Mouse (Mus musculus) urinary bladder, postnatal 14 days (tissue): ENCODE results near the gene Rad50.

ENCODE experiments used
- DNase-seq: peaks from one replicate; pipeline ENCODE4 v3.0.0; 2021; ENCODE audit warnings: low spot score

Gene Rad50

DNA sequence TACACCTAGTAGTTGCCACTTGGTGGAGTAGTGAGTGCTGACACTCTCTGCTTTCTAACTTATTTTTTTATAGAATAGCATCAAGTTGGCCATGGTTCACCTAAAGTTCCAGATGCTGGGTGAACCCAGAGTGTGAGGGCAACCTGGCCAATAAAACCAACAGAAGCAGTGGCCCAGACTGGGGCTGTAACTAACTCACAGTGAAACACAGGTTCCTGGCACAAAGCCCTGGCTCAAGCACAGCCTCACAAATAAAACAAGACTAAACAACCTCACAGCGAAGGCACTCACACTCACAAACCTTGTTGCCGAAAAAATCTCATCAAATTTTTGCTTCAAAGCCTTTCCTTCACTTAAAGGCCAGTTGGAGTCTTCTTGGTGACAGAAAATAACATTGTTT lies 8.6 kb downstream of the Rad50 start:
- DNase-seq, result no peak

DNA sequence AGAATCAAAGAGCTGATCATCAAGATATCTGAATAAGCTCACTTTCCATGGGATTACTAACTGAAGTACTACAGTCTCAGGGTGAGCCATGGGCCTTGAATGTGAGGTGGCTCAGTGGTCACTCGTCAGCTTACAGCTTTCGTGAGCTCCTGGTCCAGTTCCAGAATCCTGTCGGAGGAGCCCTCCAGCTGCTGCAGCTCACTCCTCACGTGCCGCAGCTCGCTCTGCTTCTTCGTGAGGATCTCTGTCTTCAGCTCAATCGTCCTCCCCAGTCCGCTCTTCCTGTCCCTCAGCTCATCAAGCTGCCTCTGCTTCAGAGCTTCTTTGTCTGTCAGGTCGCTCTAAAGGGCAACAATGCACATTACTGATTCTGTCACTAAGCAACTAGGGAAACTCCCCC lies 15.1 kb downstream of the Rad50 start:
- no peak for DNase-seq

DNA sequence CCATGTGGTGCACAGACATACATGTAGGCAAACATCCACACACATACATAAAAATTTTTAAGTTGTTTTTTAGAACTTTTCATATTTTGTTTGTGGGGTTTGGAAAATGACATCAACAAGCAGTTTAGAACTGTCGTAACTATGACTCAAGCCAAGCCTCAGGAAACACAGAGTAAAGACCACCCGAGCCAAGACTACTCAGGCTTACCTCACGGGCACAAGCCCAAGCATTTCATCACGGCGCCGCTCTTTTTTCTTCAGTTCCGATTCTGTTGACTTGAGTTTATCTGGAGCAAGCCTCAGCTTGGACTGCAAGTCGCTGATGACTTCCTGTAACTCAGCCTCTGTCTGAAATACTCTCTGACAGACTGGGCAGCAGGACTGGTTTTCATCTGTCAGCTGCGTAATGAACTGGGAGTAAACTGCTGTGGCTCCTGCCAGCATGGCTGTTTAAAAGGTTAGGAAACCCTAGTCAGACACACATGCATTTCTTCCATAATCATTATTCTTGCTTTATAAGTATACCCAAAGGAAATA lies 24.1 kb downstream of the Rad50 start:
- DNase-seq, result peak; percentile 29

DNA sequence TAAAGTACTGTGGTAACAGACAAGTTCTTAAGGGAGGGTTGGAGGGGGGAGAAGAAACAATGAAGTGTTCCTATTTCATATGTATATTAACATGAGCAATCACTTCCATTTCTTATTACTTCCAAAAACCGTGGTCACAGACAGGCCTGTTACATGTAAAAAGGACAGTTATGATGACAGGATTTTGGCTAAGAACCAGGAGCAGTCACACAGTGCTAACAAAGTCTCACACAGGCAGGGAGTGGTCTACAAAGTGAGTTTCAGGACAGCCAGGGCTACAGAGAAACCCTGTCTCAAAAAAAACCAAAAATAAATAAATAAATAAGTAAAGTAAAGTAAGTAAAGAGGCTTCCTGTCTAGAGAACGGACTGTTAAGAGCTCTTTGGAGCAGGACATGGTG lies 24.9 kb downstream of the Rad50 start:
- DNase-seq, result no peak

DNA sequence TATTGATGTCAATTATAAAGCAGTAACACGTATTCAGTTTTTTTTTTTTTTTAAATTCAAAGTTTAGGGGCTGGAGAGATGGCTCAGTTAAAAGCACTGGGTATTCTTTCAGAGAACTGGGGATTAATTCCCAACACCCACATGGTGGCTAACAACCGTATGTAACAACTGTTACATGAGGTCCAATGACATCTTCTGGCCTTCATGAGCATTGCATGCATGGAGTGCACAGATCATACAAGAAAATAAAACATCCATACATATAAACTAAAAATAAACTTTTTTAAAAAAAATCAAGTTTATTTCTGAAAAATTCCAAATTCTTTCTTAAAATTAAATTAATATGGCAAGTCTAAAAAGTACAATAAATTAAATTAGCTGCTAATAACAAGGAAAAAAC lies 25.4 kb downstream of the Rad50 start:
- no peak for DNase-seq

DNA sequence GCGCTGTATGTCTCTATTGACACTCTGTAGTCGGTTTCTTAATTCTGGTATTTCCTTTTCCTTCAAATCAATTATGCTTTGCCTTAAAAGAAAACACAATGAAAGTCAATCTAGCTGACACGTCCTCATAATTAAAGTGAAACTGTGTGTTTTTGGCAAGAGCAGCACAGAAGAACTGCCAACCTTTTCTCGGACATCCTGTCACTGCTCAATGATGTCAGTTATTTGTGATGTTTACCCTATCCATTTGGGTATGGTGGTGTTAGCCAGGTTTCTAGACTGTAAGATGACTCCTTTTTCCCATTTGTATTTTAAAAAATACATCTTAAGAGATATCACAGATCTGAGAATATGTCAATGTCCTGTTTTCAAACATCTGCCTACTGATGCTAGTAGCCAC lies 27.0 kb downstream of the Rad50 start:
- DNase-seq, result no peak

DNA sequence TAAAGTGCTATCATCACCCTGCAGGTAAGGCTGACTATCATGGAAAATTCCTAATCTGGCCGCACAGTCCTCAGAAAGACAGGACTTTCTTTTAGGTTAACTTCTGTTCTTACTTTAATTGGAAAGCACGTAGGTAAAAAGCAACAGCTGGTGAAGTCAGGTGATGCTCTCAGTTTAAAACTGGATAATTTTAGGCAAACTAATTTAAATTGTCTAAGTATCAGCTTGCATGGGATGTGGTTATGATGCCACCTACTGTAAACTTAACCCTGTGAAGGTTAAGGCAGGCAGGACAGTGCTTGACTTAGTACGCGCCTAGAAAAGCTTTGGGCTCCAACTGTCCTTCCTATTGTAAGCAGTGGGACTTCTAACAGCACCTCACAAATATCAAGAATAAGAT lies 35.7 kb downstream of the Rad50 start:
- DNase-seq, result no peak

DNA sequence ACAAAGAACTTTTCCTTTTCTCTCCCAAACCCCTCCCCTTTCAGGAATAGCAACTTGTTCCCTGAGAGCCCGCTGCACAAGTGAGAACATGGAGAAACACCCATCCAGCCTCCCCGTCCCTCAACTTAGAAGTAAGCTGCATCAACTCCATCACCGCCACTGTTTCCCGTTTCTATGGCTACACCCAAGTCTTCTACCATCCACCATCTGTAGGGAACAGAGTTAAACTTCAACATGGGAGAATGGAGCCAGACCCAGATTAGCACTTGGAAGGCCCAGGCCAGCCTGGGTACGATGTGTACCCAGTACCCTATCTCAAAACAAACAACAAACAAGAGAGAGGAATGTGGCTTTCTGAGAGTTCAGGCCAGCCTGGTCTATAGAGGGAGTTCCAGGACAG lies 43.0 kb downstream of the Rad50 start:
- DNase-seq, result no peak

DNA sequence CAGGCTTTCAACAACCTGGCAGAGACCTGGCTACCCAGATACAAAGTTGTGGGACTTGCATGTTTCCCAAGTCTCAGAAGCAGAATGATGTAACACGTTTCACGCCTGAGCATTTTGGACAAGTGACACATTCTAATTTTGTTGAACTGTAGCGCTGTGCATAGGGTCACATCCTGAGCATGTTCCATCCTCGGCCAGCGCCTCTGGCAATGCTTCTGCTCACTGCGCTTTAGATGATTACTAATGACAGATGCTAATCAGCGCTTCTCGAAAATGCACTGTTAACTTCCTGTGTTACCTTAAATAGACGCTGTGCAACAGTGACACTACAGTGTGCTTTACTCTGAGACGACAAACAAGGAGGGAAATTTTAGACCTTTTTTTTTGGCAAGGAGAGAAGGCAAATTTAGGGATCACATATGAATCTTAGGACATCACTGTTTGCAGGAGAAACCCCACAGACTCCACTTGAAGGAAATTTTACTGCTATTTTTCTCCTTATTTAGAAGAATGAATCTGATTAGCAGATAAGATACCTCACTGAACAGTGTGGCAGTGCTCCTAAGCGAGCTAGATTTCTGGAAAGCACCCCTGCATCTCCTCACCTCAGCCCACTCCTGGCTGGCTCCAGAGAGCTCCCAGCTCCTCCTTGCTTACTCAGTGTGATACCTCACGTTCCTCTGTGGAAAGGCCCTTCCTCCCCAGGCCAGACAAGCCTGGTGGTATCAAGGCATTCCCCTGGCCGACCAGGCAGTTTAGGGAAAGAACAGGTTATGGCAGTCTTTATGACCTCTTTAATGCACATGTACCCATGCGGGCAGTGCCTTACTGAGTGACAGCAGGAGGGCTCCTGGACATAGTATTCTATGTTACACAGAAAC lies 44.1 kb downstream of the Rad50 start:
- no peak for DNase-seq

DNA sequence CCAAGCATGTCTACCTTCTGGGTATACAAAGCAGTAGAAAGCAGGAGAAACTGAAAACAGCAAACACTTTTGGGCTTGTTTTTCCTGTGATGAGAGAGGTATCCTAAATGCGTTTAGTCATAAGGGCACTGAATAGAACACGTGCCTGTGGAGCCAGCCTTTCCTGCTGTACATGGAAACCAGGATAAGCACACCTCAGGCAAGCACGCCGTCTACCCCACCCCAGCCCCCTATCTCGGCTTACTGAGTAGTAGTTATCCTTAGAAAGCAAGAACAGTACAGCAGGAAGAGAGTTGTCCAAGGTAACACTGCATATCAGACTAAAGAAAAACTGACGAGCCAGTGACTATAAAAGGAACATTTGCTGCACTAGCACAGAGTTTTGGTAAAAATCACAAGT lies 49.3 kb downstream of the Rad50 start:
- DNase-seq, result no peak

DNA sequence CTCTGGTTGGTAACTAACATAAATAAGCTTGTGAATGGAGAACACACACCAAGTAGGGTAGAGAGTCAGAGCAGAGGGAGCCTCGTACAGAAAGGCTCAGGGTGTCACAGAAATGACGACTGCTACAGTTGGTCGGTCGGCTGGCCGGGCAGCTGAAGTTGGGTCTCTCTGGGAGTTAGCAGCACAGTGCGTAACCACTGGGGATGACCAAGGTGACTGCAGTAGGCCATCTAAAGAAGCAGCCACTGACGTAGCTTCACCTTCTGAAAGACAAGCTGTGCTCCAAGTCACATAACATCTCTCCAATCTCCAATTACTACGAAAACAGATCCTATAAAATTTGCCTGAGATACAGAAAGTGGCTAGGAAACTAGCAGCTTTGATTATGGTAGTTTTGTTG lies 49.7 kb downstream of the Rad50 start:
- DNase-seq, result no peak

DNA sequence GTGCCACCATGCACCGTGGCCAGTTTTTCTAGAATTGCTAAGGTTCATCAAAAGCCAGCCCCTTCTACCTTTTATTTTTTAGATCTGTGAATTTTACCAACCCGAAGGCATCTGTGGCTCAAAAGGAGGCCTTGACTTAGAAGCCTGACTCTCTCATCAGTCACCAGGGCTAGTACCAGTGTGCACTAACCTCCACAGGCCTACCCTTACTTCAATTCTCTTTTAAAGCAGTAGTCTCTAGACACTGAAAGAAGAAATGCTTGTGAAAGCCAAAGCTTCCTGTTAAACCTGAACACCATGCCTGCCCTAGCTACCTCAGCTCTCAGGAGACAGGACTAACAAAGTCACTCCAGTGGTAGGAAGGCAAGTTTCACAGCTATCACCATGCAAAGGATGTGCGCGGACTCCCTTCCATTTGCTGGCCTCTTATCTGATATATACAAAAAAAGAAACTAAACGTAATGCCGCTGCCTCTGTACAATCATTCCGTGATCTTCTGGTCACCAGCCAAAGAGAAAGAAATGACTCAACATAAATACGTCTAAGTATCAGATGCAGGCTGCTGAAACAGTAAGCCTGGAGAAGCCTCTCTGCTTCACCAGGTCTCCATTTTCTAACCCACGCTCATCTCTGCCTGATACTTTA lies 50.4 kb downstream of the Rad50 start:
- DNase-seq, result peak; percentile 12

DNA sequence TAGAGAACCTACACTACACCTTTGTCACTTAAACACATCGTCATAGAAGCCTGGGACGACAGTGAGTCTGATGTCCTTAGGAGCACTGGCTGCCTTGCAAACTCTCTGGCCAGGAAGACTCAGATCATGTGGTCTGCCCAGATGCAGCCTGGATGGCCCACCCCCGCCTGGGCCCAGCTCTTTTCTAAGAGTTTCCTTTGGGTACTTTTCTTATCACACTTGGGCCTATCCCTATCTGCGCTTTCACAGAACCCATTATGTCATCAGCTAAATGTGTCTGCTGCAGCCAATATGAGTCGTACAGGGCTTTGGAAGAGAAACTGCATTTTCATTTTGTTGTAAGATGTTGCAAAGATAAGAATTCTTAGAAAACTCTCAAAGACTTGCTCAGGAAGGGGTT lies 52.1 kb downstream of the Rad50 start:
- DNase-seq, result no peak

DNA sequence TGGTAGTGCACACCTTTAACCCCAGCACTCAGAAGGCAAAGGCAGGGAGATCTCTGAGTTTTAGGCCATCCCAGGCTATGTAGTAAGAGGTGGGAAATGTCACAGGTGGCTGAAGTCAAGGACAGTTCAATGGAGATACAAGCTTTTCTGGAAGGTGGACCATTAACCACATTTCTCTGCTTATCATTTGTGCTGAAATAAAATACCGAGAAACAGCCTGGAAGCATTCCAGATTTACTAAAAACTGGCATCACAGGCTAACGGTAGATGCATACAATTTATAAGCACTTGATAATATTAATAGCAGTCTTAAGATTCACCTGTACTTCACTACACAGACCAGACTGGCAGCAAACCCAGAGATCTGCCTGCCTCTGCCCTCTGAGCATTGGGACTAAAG lies 54.7 kb downstream of the Rad50 start:
- no peak for DNase-seq

DNA sequence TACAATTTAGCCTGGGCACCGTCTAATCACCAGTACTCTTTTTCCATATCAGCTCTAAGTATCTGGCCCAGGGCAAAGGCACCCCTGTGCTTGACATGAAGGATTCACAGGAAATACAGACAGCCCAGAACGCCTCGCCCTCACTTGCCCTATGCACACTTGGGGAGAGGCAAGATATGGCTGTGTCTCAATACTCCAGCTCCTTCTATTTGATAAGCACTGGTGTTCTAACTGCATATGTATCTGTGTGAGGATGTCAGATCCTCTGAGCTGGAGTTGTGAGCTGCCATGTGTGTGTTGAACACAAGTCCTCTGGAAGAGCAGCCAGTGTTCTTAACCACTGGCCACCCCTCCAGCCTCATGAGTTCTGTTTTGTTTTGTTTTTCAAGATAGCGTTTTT lies 55.7 kb downstream of the Rad50 start:
- DNase-seq, result no peak

DNA sequence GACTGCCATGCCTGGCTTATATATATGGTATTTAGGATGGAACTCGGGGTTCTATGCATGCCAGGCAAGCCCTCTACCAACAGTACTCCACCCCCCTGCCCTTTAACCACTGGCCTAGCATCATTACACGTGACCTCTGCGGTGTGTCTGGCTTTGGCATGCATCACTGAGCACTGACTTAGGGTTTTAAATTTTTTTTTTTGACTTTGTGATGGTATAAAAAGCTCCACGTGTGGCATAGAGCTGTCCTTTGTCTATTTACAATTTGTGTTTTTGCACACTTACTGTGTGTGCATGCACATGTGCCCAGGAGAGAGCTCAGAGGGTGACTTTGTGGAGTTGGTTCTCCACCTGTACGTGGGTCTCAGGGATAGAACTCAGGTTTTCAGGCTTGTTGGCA lies 63.1 kb downstream of the Rad50 start:
- DNase-seq, result no peak

DNA sequence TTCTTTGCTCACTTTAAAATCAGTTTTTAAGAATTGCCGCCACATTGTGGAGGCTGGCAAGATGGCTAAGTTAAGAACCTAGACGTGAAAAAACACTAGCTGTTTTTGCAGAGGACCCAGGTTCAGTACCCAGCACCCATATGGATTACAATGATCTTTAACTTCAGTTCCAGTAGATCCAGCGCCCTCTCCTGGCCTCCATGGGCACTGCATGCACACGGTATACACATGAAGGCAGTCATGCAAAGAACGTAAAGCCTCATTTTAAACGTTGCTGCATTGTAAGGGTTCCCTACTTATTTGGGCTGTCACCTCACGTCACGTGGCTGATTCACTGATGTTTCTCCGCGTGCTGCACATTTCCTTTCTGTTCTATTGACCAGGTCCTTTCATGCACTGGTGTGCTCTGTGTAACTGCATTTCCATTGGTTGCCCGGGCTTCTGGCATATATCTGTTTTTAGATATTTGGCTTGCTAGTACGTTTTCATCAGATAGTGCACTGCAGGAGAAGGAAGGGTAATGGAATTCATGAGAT lies 64.3 kb downstream of the Rad50 start:
- DNase-seq, result no peak

DNA sequence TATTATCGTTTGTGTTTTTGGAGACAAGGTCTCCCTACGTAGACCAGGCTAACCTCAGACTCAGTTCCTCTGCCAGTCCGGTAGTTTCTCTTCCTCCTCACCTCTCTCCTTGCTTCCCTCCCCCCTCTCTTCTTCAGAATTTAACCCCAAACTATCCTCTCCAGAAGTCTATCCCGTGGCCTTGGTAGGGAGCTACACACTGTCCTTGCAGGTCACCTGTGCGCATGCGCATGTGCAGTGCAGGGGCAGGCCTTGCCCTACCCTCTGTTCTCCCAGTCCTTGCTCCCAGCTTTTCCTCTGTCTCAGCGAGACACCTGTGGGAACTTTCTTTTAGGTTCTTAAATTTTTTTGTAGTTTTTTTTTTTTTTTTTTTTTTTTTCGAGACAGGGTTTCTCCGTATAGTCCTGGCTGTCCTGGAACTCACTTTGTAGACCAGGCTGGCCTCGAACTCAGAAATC lies 69.3 kb downstream of the Rad50 start:
- no peak for DNase-seq

DNA sequence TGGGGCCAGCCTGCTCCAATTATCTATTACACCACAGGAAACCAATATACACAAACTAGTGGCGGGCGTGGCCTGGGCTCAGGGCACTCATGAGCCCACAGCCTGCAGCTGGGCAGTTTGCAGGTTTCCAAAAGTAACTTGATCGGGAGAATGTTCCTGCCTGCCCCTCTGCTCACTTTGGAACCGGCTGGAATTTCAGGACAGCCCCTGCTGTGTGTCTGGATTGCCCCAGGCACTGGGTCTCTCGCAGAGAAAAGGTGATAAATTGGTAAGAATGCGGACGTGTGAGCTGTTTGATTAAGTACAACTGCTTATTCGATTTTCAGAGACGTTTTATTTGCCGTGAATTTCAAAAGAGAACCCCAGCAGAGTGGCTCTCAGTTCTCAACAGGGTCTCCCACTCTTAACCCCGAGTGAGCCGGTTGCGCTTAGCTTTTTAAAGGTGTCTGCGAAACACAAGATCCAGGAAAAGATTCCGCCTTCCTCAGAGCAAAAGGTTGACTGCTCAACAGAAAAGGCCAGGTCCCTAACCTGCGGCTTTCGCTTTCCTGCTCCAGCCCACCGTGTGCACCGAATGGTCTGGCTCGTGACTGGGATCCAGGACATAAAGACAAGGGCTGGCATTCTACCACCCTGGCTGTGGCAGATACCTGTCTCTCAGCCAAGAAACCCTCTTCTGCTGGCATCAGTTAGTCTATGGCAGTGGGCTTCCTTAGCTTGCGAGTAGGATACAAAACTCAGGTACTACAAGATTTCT lies 69.9 kb downstream of the Rad50 start:
- DNase-seq, result no peak

DNA sequence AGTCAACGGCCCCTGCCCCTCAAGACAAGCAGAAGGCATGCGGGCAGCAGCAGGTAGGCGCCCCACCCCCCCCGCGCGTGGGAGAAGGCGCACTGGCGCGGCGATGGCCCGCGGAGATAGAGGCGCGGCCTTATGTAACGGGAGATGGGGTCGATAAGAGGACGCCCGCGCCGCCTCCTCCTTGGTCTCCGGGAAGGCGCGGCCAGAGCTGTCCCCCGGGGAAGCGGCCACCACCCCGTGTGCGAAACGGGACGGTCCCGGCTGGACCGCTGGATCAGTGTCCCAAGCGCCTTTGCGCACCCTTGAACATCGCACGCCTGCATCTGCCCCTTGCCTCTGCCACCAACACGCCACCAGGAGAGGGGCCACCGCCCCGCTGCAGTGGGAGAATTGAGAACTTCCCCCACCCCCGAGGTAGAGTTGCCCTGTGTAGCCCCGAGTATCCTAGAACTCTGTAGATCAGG lies 70.9 kb downstream of the Rad50 start:
- DNase-seq, result peak; percentile 41

DNA sequence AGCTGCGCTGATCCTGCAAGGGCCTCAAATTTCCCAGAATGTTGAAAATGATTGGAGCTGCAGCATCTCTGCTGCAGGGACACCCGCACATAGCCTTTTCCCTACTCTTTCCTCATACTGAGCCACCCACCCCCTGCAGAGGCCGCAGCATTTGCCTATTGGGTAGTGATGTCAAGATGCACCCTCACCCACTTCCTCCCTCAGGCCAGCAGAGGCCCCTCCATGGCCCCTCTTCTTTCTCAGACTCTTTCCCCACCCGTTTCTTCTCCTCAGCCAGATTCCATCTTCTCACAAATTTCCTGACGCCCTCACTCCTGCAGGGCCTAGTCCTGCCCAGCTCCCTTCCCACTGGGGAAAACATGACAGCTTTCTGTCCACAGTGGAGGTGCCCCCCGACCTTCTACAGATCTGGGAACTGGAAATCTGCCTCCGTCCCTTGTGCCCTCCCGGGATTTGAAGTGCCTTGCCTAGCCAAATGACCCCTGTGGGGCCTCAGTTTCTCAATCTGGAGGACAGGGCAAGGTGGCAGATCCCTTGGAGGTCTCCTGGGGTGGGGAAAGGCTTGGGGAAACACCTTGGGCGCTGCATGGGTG lies 71.4 kb downstream of the Rad50 start:
- DNase-seq, result no peak

DNA sequence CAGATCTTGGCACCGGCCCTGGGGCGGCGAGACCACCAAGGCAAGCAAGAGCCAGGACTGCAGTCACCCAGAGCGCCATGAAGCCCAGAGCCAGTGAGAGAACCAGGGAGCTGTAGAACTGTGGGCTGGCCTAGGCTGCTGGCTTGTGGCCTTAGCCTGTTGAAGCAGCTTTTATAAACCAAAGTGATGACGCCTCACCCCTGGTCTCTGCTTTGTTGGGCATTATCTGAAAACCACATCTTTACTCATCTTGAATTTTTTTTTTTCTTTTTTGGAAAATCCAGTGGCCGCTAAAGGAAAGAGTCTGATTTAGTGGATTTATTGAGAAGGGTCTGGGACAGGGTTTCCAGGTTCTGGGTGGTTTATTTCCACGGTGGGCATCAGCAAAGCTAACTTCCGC lies 72.6 kb downstream of the Rad50 start, which contains the start of gene Il13:
TSS of gene Il13 (minus strand) at position 147 of the 400 bp plus-strand sequence.
- no peak for DNase-seq
